Mouse (Mus musculus) stomach, postnatal 0 days (tissue): ENCODE measurements at regions not wholly inside any gene's neighbourhood (a gene's known extent, or its start where the extent isn't known, plus 50 kb on each side); places are given as distances from the start of the nearest gene placed in this dataset.

Experiments used
- ATAC-seq: fragments of 200-750 bp; cut with Nextera tagmentation; 2 replicates; pipeline ENCODE4 v1.8.0; 2017; ENCODE audit not compliant: low FRiP score, low TSS enrichment
- DNase-seq: peaks from one replicate; pipeline ENCODE4 v3.0.0-alpha.2; 2016; ENCODE audit warnings: low spot score
- H3K27ac ChIP-seq: fragments of 300-500 bp; sonication (generic); replicated peaks from 2 replicates; pipeline ENCODE4 v1.5.1; 2014; ENCODE audit warnings: mild to moderate bottlenecking, control low read depth
- H3K27me3 ChIP-seq: fragments of 300-500 bp; sonication (generic); 2 replicates; pipeline ENCODE4 v1.6.1; 2014; ENCODE audit warnings: low read length; ENCODE audit not compliant: control insufficient read depth, insufficient read depth
- H3K36me3 ChIP-seq: fragments of 300-500 bp; sonication (generic); 2 replicates; pipeline ENCODE4 v1.6.1; 2014; ENCODE audit warnings: low read length, mixed read lengths; ENCODE audit not compliant: control insufficient read depth, insufficient read depth
- H3K4me1 ChIP-seq: fragments of 300-500 bp; sonication (generic); replicated peaks from 2 replicates; pipeline ENCODE4 v1.6.1; 2014; ENCODE audit warnings: antibody characterized with exemption; ENCODE audit not compliant: control insufficient read depth, insufficient read depth
- H3K4me2 ChIP-seq: fragments of 300-500 bp; sonication (generic); replicated peaks from 2 replicates; pipeline ENCODE4 v1.6.1; 2014; ENCODE audit warnings: low read depth, mild to moderate bottlenecking, control low read depth, moderate library complexity
- H3K4me3 ChIP-seq: fragments of 300-500 bp; sonication (generic); 2 replicates; pipeline ENCODE4 v1.5.1; 2014; ENCODE audit warnings: low read depth, low read length, control low read depth
- H3K9ac ChIP-seq: fragments of 300-500 bp; sonication (generic); 2 replicates; pipeline ENCODE4 v1.6.1; 2014; ENCODE audit warnings: mild to moderate bottlenecking, low read length, control low read depth, mixed read lengths
- H3K9me3 ChIP-seq: fragments of 300-500 bp; sonication (generic); 2 replicates; pipeline ENCODE4 v1.6.1; 2016; ENCODE audit warnings: low read length; ENCODE audit not compliant: control insufficient read depth
- CTCF ChIP-seq: IDR thresholded peaks from 2 replicates; pipeline ENCODE4 v1.5.1; 2016; ENCODE audit warnings: antibody characterized with exemption, low read depth, mild to moderate bottlenecking, moderate library complexity
- EP300 ChIP-seq: optimal IDR thresholded peaks from 2 replicates; pipeline ENCODE3; 2016; ENCODE audit warnings: antibody characterized with exemption
- WGBS: fragments of 180-500 bp; shearing (Covaris S2); extraction: QIAGEN DNeasy Blood & Tissue Kit; methylation state at CpG from one replicate; pipeline ENCODE4 v1.1.7; 2014; 5-methylcytosine and 5-hydroxymethylcytosine counted together

GRCm38 (mm10) chr3:51132736-51133135 is 91.5 kb upstream of the Noct start:
- H3K36me3 ChIP-seq, result no peaks in the 10 kb centered on the region
- H3K27ac ChIP-seq, result no peak overlapping the region
- TF ChIP-seq CTCF, result no peak
- TF ChIP-seq EP300, result no peak
- H3K9ac ChIP-seq, result no peak overlapping the region
- ATAC-seq (no peak), DNase-seq (no peak)
- no peak overlapping the region for H3K4me3 ChIP-seq
- no peak overlapping the region for H3K4me2 ChIP-seq
- no peaks in the 10 kb centered on the region for H3K9me3 ChIP-seq
- 55% methylated on average over 5 of the region's 5 CpGs for WGBS
- H3K4me1 ChIP-seq, result no peaks in the 10 kb centered on the region
- no peaks in the 10 kb centered on the region for H3K27me3 ChIP-seq

- TF ChIP-seq EP300, result no peak
- no peak for TF ChIP-seq CTCF
- Histone ChIP-seq H3K4me3 (no peak overlapping the region), H3K27ac (no peak overlapping the region), H3K9ac (no peak overlapping the region), H3K36me3 (no peaks in the 10 kb centered on the region), H3K9me3 (no peaks in the 10 kb centered on the region), H3K27me3 (no peaks in the 10 kb centered on the region), H3K4me2 (no peak overlapping the region), H3K4me1 (no peaks in the 10 kb centered on the region)
- 61% methylated on average over 5 of the region's 5 CpGs for WGBS
- no peak for DNase-seq
- ATAC-seq, result no peak
Observed at GRCm38 (mm10) chr3:51135581-51135980, 88.7 kb upstream of the Noct start.

- TF ChIP-seq EP300, result no peak
- TF ChIP-seq CTCF, result no peak
- Histone ChIP-seq H3K27ac (no peak overlapping the region), H3K9me3 (no peaks in the 10 kb centered on the region), H3K36me3 (no peaks in the 10 kb centered on the region), H3K9ac (no peak overlapping the region), H3K4me2 (no peak overlapping the region), H3K4me1 (no peaks in the 10 kb centered on the region), H3K4me3 (no peak overlapping the region), H3K27me3 (no peaks in the 10 kb centered on the region)
- WGBS, result 90% methylated on average over 8 of the region's 8 CpGs
- no peak for ATAC-seq
- no peak for DNase-seq
Observed at GRCm38 (mm10) chr3:51137730-51138312, 86.4 kb upstream of the Noct start.

GRCm38 (mm10) chr3:51145985-51146384 is 78.3 kb upstream of the Noct start:
- DNase-seq (no peak), ATAC-seq (no peak)
- TF ChIP-seq EP300, result no peak
- no peak for TF ChIP-seq CTCF
- 53% methylated on average over 2 of the region's 2 CpGs for WGBS
- Histone ChIP-seq H3K4me3 (no peak overlapping the region), H3K27me3 (no peaks in the 10 kb centered on the region), H3K4me1 (no peaks in the 10 kb centered on the region), H3K27ac (no peak overlapping the region), H3K4me2 (no peak overlapping the region), H3K9ac (no peak overlapping the region), H3K36me3 (no peaks in the 10 kb centered on the region), H3K9me3 (no peaks in the 10 kb centered on the region)

- Histone ChIP-seq H3K36me3 (no peaks in the 10 kb centered on the region), H3K27ac (no peak overlapping the region), H3K4me2 (no peak overlapping the region), H3K27me3 (no peaks in the 10 kb centered on the region), H3K4me3 (no peak overlapping the region), H3K4me1 (no peaks in the 10 kb centered on the region), H3K9me3 (no peaks in the 10 kb centered on the region), H3K9ac (no peak overlapping the region)
- no peak for ATAC-seq
- TF ChIP-seq CTCF (no peak), EP300 (no peak)
- DNase-seq, result no peak
- WGBS, result 97% methylated on average over 6 of the region's 6 CpGs
Observed at GRCm38 (mm10) chr3:51150012-51150411, 74.2 kb upstream of the Noct start.

- no peak for TF ChIP-seq CTCF
- no peak for TF ChIP-seq EP300
- WGBS, result 58% methylated on average over 4 of the region's 4 CpGs
- no peak overlapping the region for H3K9ac ChIP-seq
- H3K4me1 ChIP-seq, result no peaks in the 10 kb centered on the region; the same call in 1 of the 2 replicates
- no peak overlapping the region for H3K27ac ChIP-seq
- ATAC-seq (no peak), DNase-seq (no peak)
- H3K27me3 ChIP-seq, result no peaks in the 10 kb centered on the region
- no peak overlapping the region for H3K4me2 ChIP-seq
- H3K4me3 ChIP-seq, result no peak overlapping the region
- no peaks in the 10 kb centered on the region for H3K36me3 ChIP-seq
- no peaks in the 10 kb centered on the region for H3K9me3 ChIP-seq
Observed at GRCm38 (mm10) chr3:51151104-51151503, 73.1 kb upstream of the Noct start.
